Mouse (Mus musculus) brain, embryonic 14.5 days (tissue): ENCODE data around the gene Tmem167.

Experiments
- CTCF ChIP-seq: fragments of 200-500 bp; IDR thresholded peaks from 2 replicates; pipeline ENCODE4 v1.5.1; 2012; ENCODE audit warnings: inconsistent platforms, mild to moderate bottlenecking, moderate library complexity, borderline replicate concordance; ENCODE audit not compliant: insufficient read depth, insufficient read length; ENCODE audit errors: extremely low read depth
- POLR2A ChIP-seq: fragments of 200-500 bp; IDR thresholded peaks from 2 replicates; pipeline ENCODE4 v1.6.1; 2012; ENCODE audit warnings: mild to moderate bottlenecking, inconsistent platforms, borderline replicate concordance; ENCODE audit not compliant: poor library complexity, insufficient read depth, insufficient read length, severe bottlenecking; ENCODE audit errors: extremely low read depth

DNA sequence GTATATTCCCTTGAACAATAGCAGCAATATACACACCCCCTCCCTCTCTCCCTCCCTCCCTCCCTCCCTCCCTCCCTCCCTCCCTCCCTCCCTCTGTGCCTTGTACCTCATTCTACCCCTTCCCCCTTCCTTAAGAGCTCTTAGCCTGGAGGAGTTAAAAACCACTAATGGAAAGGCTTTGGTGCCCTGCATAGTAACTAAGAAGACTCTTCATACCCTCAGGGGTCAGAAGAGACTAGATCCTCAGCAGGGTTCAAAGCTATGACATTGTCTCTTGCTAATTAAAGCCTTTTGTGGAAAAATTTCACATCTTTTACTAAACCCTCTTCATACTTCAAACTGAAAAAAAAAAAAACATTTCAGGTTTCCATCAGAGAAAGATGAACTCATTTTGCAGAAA lies 93.3 kb downstream of the Tmem167 start:
- TF ChIP-seq POLR2A (no peak), CTCF (no peak)
